Mouse (Mus musculus) lung, postnatal 25 days (tissue): ENCODE results near the gene Cdc42ep2.

Experiments
- DNase-seq: peaks from one replicate; pipeline ENCODE4 v3.0.0; 2022; ENCODE audit warnings: low spot score

Cdc42ep2 gene

DNA sequence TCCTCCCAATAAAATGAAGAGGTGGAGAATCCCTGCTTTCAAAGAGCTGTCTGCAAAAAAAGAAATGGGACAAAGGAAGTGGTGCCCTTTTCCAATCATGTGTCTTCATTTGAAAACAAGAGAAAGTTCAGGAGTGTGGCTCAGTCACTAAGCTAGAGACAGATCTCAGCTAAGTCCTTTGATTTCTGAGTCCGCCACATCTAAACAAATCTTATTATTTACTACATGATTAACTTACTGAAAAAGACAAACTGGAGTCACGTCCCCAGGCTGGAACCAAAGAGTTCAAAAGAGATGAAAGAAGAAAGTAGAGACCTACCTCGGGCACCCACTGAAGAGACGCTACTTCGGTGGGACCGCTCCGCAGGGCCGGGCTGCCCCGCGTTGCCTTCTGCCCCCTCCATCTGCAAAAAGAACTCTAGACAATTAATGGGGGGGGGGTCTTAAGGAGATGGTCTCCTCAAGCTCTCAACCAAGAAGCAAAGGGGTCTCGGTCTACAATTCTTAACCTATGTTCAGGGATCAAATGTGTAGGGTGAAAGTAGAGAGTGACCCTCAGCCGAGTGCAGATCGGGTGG is 50.1 kb downstream of the Cdc42ep2 start:
- DNase-seq = no peak

DNA sequence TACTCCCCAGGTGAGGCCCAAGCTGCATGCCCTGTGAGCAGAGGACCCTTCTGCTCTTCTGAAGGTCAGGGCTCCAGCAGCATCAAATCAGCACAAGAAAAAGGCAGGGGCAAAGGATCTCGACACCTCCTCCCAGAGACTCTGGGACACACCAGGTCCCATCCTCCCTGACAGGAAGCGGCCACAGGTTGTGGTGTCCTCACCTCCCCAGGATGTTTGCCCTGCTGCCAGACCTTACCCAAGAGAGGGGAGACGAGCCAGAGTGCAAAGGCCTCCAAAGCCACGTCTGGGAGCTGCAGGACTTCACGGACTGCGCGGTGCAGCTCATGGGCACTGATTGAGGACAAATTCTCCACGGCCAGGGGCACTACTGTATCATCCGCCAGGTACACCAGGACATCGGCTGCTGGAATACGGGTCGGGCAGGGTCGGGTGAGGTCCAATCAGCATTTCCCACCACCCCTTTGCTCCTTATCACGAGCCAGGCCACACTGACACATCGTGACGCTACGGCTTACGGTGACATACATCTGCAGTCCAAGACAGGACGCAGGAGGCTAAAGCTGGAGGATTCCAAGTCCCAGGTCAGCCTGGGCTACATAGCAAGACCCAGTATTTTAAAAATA is 51.6 kb downstream of the Cdc42ep2 start:
- no peak for DNase-seq

DNA sequence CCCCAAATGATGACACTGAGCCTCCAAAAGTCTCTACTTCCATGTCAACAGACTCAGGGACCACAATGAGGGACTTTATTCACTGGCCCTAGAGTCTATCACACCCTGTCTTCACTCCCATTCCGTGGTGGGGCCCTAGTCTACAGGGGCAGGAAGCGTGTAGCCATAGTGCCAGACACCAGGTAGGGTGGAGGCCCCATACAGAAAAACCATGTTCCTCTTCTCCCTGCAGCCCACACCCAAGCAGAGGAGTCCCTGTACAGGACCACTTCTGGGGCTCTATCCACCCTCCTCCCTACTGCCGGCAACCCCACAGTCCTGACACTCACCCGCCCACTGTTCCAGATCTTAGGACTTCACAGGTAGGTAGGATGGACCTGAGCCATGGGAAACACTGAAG is 52.1 kb downstream of the Cdc42ep2 start:
- no peak for DNase-seq

DNA sequence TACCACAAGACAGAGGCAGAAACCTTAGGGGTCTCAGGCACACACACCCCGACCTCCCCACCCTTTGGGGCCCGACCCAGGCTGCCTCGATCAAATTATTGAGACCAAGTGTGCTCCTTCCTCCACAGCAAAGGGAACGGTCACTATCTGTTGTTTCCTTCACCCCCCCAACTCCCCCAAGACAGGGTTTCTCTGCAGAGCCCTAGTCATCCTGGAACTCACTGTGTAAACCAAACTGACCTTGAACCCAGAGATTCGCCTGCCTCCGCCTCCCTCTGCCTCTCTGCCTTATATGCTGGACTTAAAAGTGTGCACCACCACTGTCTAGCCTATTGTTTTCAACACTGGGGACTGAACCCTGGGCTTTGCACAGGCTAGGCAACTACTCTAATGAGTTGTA is 52.9 kb downstream of the Cdc42ep2 start:
- no peak for DNase-seq

DNA sequence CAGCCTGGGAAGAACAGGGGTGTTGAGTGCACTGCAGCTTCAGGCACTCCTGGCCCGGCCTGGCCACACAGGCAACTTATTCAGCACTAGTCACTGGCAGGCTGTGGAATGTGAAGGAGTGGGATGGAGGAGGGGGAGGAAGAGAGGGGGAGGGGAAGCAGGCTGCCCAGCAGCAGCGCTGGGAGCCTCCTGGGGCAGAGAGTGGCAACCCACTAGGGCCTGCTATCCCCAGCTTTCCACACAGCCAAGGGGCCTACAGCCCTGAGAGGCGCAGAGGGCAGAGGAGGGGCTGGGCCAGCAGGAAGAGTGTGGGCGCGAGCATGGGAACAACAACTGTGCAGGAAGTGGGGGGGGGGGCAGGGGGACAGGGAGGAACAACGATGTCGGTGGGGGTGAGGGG is 53.3 kb downstream of the Cdc42ep2 start:
- DNase-seq = peak; percentile 77

DNA sequence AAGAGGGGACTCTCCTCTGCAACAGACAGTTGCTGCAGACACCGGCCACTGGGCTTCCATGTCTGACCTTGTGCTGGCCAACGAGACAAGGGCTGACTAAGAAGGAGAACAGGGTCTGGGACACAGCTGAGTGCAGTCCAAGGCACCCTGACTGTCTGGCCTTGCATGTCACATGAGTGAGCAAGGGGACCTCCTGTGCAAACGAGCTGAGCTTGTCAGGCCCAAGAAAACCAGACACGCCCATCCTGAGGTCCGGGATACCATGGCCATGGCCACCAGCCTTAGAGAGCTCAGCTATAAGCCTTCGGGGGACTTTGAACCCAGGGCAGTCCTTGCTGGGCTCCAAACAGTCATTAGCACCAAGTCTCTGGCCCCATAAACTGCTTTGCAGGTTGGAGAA is 56.5 kb downstream of the Cdc42ep2 start:
- DNase-seq = no peak
